Mouse (Mus musculus): ENCODE data around the gene Popdc2.

The Popdc2 gene

DNA sequence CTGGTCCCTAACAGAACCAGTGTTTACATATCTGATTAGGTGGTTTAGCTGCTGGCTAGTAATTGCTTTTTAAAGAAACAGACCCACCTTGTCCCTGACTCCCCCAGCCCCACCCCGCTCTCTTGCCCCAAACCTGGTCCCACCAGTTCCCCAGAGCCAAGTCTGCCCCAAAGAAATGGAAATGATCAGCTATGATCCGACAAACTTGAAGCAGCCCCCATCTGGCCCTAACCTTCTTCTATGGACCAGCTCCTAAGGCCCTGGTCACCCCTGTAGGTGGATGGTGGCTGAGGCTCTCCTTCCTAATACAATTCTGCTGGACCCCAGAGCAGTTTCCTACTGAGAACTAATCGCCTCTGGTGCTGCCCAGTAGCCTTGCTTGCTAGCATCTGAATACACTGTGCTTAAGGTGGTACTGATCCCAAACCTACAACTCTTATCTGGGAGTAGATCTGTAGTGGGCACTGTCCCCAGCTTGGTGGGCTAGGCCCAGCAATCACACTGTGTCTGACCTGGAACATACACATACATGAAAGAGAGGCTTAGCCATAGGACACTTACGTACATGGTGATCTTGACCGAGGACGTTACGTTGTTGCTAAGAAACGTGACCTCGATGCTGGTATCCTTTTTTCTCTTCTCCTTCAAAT lies 38.4 kb downstream of the Popdc2 start:
- no peak for DNase-seq (ENCODE audit: low spot score in 2 of 2)

DNA sequence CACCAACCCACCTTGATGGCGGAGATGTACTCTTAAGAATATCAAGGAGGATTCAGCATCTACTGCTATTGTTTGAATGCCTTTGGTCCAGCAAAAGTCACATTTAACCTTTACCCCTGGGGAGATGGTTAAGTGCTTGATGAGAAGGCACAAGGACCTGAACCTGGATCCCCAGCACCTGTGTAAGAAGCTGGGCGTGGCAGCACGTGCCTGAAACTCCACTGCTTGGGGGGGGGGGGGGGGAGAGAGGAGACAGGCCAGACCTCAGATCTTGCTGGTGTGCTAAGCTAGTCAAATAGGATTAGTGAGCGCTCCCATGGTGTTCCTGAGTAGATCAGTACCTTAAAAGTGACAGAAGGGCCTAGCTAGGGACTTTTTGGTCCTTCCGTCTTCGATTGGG lies 39.5 kb downstream of the Popdc2 start:
- DNase-seq (ENCODE audit: low spot score in 2 of 2) = no peak

DNA sequence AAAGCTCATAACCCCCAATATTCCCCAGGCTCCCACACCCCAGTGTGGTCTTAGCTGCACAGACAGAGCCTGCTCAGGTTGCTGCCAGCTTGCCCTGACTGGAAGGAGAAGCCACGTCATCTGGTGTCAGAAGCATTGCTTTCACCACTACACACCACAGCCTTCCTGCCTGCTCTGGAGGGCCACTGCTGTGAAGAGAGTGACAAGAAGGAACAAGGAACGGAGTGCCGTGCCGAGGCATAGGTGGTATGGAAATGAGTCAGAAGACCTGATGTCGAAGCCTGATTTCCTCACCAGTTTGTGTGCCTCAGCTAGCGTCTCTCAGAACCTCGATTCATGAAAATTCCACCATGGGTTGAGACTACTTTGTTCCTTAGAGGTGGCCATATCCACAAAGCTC lies 41.6 kb downstream of the Popdc2 start:
- no peak for DNase-seq (ENCODE audit: low spot score in 2 of 2)

DNA sequence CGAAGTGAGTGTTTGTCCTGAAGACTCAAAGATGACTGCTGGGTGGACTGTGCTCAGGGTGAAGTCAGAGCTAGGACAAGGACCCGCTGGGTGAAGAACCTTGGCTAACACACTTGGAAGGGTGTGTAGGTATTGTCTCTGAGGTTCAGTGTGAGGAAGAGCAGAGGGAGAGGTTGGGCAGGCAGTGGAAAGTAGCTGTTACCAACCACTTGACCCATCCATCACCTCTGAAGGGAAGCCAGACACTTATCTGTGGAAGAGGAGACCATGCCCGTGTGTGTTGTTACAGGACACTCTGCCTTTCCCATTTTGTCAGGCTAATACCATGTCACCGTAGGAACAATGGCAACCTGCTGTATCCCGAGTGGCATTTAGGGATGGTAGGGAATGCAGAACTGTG lies 44.3 kb downstream of the Popdc2 start:
- DNase-seq (ENCODE audit: low spot score in 2 of 2) = no peak

DNA sequence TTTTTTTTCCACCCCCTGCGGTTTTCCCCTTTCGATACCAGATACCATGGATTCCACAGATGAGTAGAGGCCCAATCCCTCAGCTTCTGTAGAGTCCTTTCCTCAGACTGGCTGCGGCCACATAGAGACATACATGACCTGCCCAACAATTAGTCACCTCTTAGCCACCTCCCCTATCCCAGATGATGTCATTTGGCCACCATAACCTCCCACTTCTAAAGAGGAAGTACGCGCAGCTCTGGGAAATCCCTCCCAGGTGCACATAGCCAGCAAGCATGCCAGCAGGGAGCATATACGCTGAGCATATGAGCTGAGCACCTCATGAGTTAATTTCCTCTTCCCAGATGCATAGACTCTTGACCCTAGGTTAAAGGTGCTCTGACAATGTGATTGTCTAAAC lies 44.7 kb downstream of the Popdc2 start:
- DNase-seq (ENCODE audit: low spot score in 2 of 2) = no peak

DNA sequence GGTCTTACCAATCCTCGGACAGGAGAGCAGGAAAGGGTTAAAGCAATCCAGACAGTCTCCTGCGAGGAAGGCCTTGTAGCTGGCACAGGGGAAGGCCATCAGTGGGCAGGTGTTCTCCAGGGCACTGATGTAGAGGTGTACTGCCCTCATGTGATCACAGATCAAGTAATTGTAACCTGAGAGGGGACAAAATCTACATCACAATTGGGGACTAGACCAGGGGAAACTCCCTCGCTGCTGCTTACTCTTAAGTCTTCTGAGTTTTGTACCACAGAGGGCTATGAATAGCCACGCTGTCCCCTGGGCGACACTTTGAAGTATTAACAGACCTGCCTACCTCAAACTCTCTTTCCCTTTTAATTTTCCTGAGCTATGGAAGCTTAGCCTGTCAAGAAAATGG lies 45.6 kb downstream of the Popdc2 start:
- DNase-seq (ENCODE audit: low spot score in 2 of 2) = no peak

DNA sequence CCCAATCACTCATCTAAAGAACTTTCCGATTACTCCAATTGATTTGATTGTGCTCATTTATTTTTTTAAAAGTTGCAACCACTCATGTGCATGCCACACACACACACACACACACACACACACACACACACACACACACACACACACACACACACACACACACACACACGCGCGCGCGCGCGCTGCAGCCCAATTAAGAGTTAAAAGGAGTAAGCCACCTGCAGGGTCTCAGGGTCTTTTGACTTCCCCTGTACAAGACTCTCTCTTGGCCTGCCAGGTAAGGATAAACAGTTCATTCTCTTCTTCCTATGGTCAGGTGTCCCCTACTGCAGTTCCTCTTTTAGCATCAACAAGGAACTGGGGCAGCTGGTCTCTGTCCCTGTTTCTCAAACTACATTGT lies 46.4 kb downstream of the Popdc2 start:
- no peak for DNase-seq (ENCODE audit: low spot score in 2 of 2)

DNA sequence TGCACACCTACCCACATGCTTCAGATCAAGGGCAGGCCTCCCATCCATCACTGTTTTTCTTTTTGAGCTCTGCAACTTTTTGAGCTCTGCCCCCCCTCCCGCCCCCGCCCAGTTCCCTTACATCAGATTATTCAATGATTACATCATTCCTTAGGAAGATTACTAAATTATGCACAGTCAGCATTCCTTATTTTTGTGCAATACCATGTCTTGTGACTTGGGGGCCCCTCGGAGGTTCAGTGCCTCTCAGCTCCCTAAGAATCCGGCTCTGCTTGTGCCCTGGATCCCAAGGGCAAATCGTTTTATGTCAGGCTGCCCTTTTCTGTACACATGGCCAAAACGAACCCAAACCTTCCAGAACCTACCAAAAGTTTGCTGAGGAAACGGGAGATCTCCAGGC lies 52.9 kb downstream of the Popdc2 start:
- DNase-seq (ENCODE audit: low spot score in 2 of 2) = no peak

DNA sequence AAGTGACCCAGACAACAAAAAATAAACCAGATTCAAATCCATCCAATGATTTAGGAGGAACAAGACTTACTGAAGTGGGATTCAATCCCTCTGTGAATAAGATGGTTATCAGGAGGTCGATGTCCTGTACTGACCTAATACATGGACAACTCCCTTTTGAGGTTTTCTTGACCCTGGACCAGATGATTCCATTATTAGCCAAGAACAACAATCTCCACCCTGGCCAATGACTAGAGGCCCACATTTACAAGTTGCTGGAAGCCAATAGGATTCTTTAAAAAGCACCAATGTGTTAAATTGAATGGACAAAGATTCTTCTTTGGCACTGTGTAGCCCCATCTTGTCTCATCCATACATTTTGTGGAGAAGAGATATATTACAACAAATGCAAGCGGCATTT lies 63.4 kb downstream of the Popdc2 start:
- DNase-seq (ENCODE audit: low spot score in 2 of 2) = no peak

DNA sequence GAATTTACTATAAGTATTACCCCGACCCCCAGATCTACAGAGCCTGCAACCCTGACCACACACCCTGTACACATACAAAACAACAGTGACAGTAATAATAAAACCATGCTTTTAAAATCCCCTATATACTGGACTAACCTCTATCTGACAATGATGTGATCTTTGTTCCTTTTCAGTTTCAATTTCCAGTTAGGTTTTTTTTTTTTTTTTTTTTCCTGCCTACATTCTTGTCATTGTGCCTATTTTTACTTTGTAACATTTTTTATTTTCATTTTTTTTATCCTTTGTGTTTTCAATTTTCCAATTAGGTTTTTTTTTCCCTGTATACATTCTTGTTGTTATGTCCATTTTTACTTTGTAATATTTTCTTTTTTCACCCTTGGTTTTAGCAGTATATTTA lies 63.8 kb downstream of the Popdc2 start:
- no peak for DNase-seq (ENCODE audit: low spot score in 2 of 2)
